Mouse (Mus musculus): ENCODE data around the gene Tnrc18. TPM values are rescaled to one million over a fixed set of nuclear protein-coding genes. Genes with fewer than 3 reads are reported as not detected.

Tnrc18 gene
- polyA plus RNA-seq, 1 experiment from 2014 or later: 16.3 TPM

GRCm38 (mm10) chr5:142816031-142816810 lies 1.2 kb downstream of the Tnrc18 start:
- under 1% methylated on average over 39 of the region's 39 CpGs for WGBS

GRCm38 (mm10) chr5:142815421-142816001 lies 2.0 kb downstream of the Tnrc18 start:
- Histone ChIP-seq H3K4me1 (replicated peaks; ENCODE audit: insufficient read depth, low read length) (peaks cover 29% of the 10 kb centered on the region), H3K36me3 (ENCODE audit: insufficient read depth, low read length) (no peaks in the 10 kb centered on the region), H3K27ac (peak overlapping the region; percentile 100), H3K9ac (ENCODE audit: low read depth, low read length) (peak overlapping the region; percentile 98), H3K4me3 (replicated peaks; ENCODE audit: low read depth, low read length) (peak overlapping the region; percentile 93), H3K27me3 (ENCODE audit: insufficient read depth, low read length) (no peaks in the 10 kb centered on the region), H3K4me2 (ENCODE audit: low read length) (peak overlapping the region; percentile 81), H3K9me3 (replicated peaks; ENCODE audit: low read length) (no peaks in the 10 kb centered on the region)
- TF ChIP-seq CTCF (IDR thresholded peaks at IDR 0.05; ENCODE audit: low read depth): no peak
- under 1% methylated on average over 30 of the region's 30 CpGs for WGBS
- ATAC-seq (replicated peaks; ENCODE audit: low FRiP score, low read depth) (no peak), DNase-seq (ENCODE audit: low spot score) (peak; percentile 68)

More at GRCm38 (mm10) chr5:142816031-142816810, 1.2 kb downstream of the Tnrc18 start:
- Histone ChIP-seq H3K9ac (ENCODE audit: low read depth, low read length) (peak overlapping the region; percentile 98), H3K36me3 (ENCODE audit: insufficient read depth, low read length) (no peaks in the 10 kb centered on the region), H3K27ac (peak overlapping the region; percentile 100), H3K4me3 (replicated peaks; ENCODE audit: low read depth, low read length) (peak overlapping the region; percentile 93), H3K9me3 (replicated peaks; ENCODE audit: low read length) (no peaks in the 10 kb centered on the region), H3K4me1 (replicated peaks; ENCODE audit: insufficient read depth, low read length) (peaks cover 23% of the 10 kb centered on the region), H3K27me3 (ENCODE audit: insufficient read depth, low read length) (no peaks in the 10 kb centered on the region), H3K4me2 (ENCODE audit: low read length) (peak overlapping the region; percentile 81)
- TF ChIP-seq CTCF (IDR thresholded peaks at IDR 0.05; ENCODE audit: low read depth): no peak
- DNase-seq (ENCODE audit: low spot score) (peak; percentile 78), ATAC-seq (replicated peaks; ENCODE audit: low FRiP score, low read depth) (no peak)

- H3K27me3 ChIP-seq (ENCODE audit: insufficient read depth, low read length): no peaks in the 10 kb centered on the region
- DNase-seq (ENCODE audit: low spot score) (no peak), ATAC-seq (replicated peaks; ENCODE audit: low FRiP score, low read depth) (no peak)
- H3K27ac ChIP-seq: peak overlapping the region; percentile 100
- TF ChIP-seq CTCF (IDR thresholded peaks at IDR 0.05; ENCODE audit: low read depth): no peak
- H3K36me3 ChIP-seq (ENCODE audit: insufficient read depth, low read length): 0 out of 2 replicates have a peak, but pooled peaks cover 4% of the 10 kb centered on the region
- H3K4me3 ChIP-seq (replicated peaks; ENCODE audit: low read depth, low read length): peak overlapping the region; percentile 93
- peaks cover 30% of the 10 kb centered on the region for H3K4me1 ChIP-seq (replicated peaks; ENCODE audit: insufficient read depth, low read length)
- peak overlapping the region; percentile 81 for H3K4me2 ChIP-seq (ENCODE audit: low read length)
- H3K9me3 ChIP-seq (replicated peaks; ENCODE audit: low read length): no peaks in the 10 kb centered on the region
- WGBS: 0% methylated on average over 51 of the region's 62 CpGs
- peak overlapping the region; percentile 98 for H3K9ac ChIP-seq (ENCODE audit: low read depth, low read length)
Measured at GRCm38 (mm10) chr5:142814711-142815420, 2.6 kb downstream of the Tnrc18 start.

GRCm38 (mm10) chr5:142814161-142814651 lies 3.3 kb downstream of the Tnrc18 start:
- H3K4me3 ChIP-seq (replicated peaks; ENCODE audit: low read depth, low read length): peak overlapping the region; percentile 93
- ATAC-seq (replicated peaks; ENCODE audit: low FRiP score, low read depth) (no peak), DNase-seq (ENCODE audit: low spot score) (peak; percentile 59)
- H3K36me3 ChIP-seq (ENCODE audit: insufficient read depth, low read length): 0 out of 2 replicates have a peak, but pooled peaks cover 4% of the 10 kb centered on the region
- H3K9ac ChIP-seq (ENCODE audit: low read depth, low read length): peak overlapping the region; percentile 98
- peak overlapping the region; percentile 81 for H3K4me2 ChIP-seq (ENCODE audit: low read length)
- H3K9me3 ChIP-seq (replicated peaks; ENCODE audit: low read length): no peaks in the 10 kb centered on the region
- TF ChIP-seq CTCF (IDR thresholded peaks at IDR 0.05; ENCODE audit: low read depth): no peak
- peak overlapping the region; percentile 60 for H3K27ac ChIP-seq
- H3K27me3 ChIP-seq (ENCODE audit: insufficient read depth, low read length): no peaks in the 10 kb centered on the region
- peaks cover 30% of the 10 kb centered on the region for H3K4me1 ChIP-seq (replicated peaks; ENCODE audit: insufficient read depth, low read length)
- WGBS: under 1% methylated on average over 22 of the region's 22 CpGs

GRCm38 (mm10) chr5:142813722-142814111 lies 3.7 kb downstream of the Tnrc18 start:
- 4% methylated on average over 23 of the region's 23 CpGs for WGBS

More at GRCm38 (mm10) chr5:142813722-142814111, 3.7 kb downstream of the Tnrc18 start:
- Histone ChIP-seq H3K4me3 (replicated peaks; ENCODE audit: low read depth, low read length) (peak overlapping the region; percentile 93), H3K27me3 (ENCODE audit: insufficient read depth, low read length) (no peaks in the 10 kb centered on the region), H3K27ac (peak overlapping the region; percentile 60), H3K4me1 (replicated peaks; ENCODE audit: insufficient read depth, low read length) (peaks cover 30% of the 10 kb centered on the region), H3K4me2 (ENCODE audit: low read length) (peak overlapping the region; percentile 81), H3K9ac (ENCODE audit: low read depth, low read length) (peak overlapping the region; percentile 98), H3K9me3 (replicated peaks; ENCODE audit: low read length) (no peaks in the 10 kb centered on the region), H3K36me3 (ENCODE audit: insufficient read depth, low read length) (0 out of 2 replicates have a peak, but pooled peaks cover 4% of the 10 kb centered on the region)
- DNase-seq (ENCODE audit: low spot score): no peak
- TF ChIP-seq CTCF (IDR thresholded peaks at IDR 0.05; ENCODE audit: low read depth): no peak
- ATAC-seq (replicated peaks; ENCODE audit: low FRiP score, low read depth): no peak
